Mouse (Mus musculus): ENCODE data around the gene Zfp142.

Gene Zfp142

GRCm38 (mm10) chr1:74587773-74588445 is at the start of gene Zfp142, which contains the start of gene Bcs1l:
Gene Zfp142 (minus strand): TSS chr1:74588246.
Gene Bcs1l (plus strand): TSS chr1:74588289.
- under 1% methylated on average over 48 of the region's 48 CpGs for WGBS

GRCm38 (mm10) chr1:74632734-74633133 is 44.7 kb upstream of the Zfp142 start:
- WGBS: 90% methylated on average over 4 of the region's 4 CpGs

- 75% methylated on average over 7 of the region's 7 CpGs for WGBS
These were observed 40.0 kb upstream of the Zfp142 start for GRCm38 (mm10) chr1:74628001-74628400.

GRCm38 (mm10) chr1:74626076-74626475 is 38.0 kb upstream of the Zfp142 start:
- WGBS: 91% methylated on average over 4 of the region's 4 CpGs

- WGBS: 100% methylated on average over 1 of the region's 1 CpGs
These were observed 36.1 kb upstream of the Zfp142 start for GRCm38 (mm10) chr1:74624183-74624582.

GRCm38 (mm10) chr1:74601267-74601962 is 13.4 kb upstream of the Zfp142 start, which contains the start of the genes Rnf25 and Stk36:
Gene Rnf25 (minus strand): TSS chr1:74601397.
Gene Stk36 (plus strand): TSS chr1:74601445.
- 7% methylated on average over 25 of the region's 25 CpGs for WGBS

GRCm38 (mm10) chr1:74600501-74601266 is 12.6 kb upstream of the Zfp142 start:
- 6% methylated on average over 26 of the region's 26 CpGs for WGBS

- WGBS: 79% methylated on average over 8 of the region's 8 CpGs
These were observed 6.4 kb upstream of the Zfp142 start for GRCm38 (mm10) chr1:74594434-74594833.

GRCm38 (mm10) chr1:74587233-74587772 is 743 bp downstream of the Zfp142 start:
- WGBS: under 1% methylated on average over 24 of the region's 24 CpGs

GRCm38 (mm10) chr1:74584616-74585398 is 3.2 kb downstream of the Zfp142 start:
- 59% methylated on average over 3 of the region's 3 CpGs for WGBS

- whole genome bisulfite sequencing: 79% methylated on average over 3 of the region's 3 CpGs
These were observed 5.4 kb downstream of the Zfp142 start for GRCm38 (mm10) chr1:74582621-74583020.

GRCm38 (mm10) chr1:74569739-74570719 is 18.0 kb downstream of the Zfp142 start:
- WGBS: 82% methylated on average over 29 of the region's 29 CpGs

GRCm38 (mm10) chr1:74565834-74566233 is 22.2 kb downstream of the Zfp142 start:
- WGBS: 75% methylated on average over 6 of the region's 6 CpGs

GRCm38 (mm10) chr1:74559061-74559460 is 29.0 kb downstream of the Zfp142 start:
- 90% methylated on average over 5 of the region's 5 CpGs for WGBS

- WGBS: 71% methylated on average over 4 of the region's 4 CpGs
These were observed 43.9 kb downstream of the Zfp142 start, which contains the start of gene Usp37 for GRCm38 (mm10) chr1:74544184-74544583. Gene Usp37 (minus strand): TSS chr1:74544284.

GRCm38 (mm10) chr1:74542451-74542961 is 45.5 kb downstream of the Zfp142 start, which contains the start of gene Plcd4:
Gene Plcd4 (plus strand): TSS chr1:74542888.
- 10% methylated on average over 6 of the region's 6 CpGs for WGBS

GRCm38 (mm10) chr1:74528589-74528988 is 59.5 kb downstream of the Zfp142 start:
- WGBS: 97% methylated on average over 7 of the region's 7 CpGs

- WGBS: 95% methylated on average over 4 of the region's 4 CpGs
These were observed 63.3 kb downstream of the Zfp142 start for GRCm38 (mm10) chr1:74524746-74525145.

Measured in cerebral cortex, adult 2 months (tissue).